Mouse (Mus musculus) olfactory bulb, adult 2 months (tissue): ENCODE results near the gene Adcy6.

Source experiments
- CTCF ChIP-seq: fragments of 200-500 bp; IDR thresholded peaks from 2 replicates; pipeline ENCODE4 v1.5.1; 2012; ENCODE audit warnings: low read depth, mild to moderate bottlenecking, low read length, moderate library complexity; ENCODE audit not compliant: insufficient read depth
- POLR2A ChIP-seq: fragments of 200-500 bp; IDR thresholded peaks from 2 replicates; pipeline ENCODE4 v1.6.1; 2012; ENCODE audit warnings: mild to moderate bottlenecking, low read depth, low read length, moderate library complexity; ENCODE audit not compliant: insufficient read depth

DNA sequence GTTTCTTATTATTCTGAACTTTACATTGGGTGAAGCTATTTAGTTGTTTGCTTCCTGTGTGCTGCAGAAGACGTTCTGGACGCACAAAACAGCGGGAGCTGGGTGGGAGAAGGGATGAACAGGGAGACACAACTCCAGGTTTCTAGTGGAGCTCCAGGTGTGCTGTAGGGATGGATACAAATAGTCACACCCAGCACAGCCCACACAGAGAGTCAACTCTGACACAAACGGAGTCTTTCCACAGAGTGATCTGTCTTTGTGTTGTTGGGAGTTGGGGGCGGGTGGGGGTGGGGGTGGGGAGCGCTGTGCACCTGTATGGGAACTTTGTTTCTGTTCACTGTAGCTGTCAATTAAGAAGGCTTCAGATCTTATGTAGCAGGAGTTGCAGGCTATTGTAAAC is 12.8 kb upstream of the Adcy6 start:
- TF ChIP-seq POLR2A (no peak), CTCF (no peak)
